Mouse (Mus musculus) liver, embryonic 15.5 days (tissue): ENCODE measurements around the gene Cmtm1. TPM values are rescaled to one million over a fixed set of nuclear protein-coding genes. Genes with fewer than 3 reads are reported as not detected.
"Not testable (repeated sequence)": the region's sequence is repeated elsewhere in the genome, so short reads cannot be mapped to it uniquely, and the experiment has no call there.

Source experiments
- ATAC-seq: fragments of 200-750 bp; cut with Nextera tagmentation; 2 replicates; pipeline ENCODE4 v1.8.0; 2017; ENCODE audit warnings: moderate number of reproducible peaks, mild to moderate bottlenecking, moderate library complexity; ENCODE audit not compliant: insufficient read depth
- H3K27ac ChIP-seq: fragments of 300-500 bp; sonication (generic); replicated peaks from 2 replicates; pipeline ENCODE4 v1.5.1; 2015; ENCODE audit warnings: mild to moderate bottlenecking, inconsistent platforms
- H3K27me3 ChIP-seq: fragments of 300-500 bp; sonication (generic); 2 replicates; pipeline ENCODE4 v1.6.1; 2015; ENCODE audit warnings: mild to moderate bottlenecking, inconsistent platforms
- H3K36me3 ChIP-seq: fragments of 300-500 bp; sonication (generic); replicated peaks from 2 replicates; pipeline ENCODE4 v1.6.1; 2015; ENCODE audit warnings: moderate library complexity, mild to moderate bottlenecking, inconsistent platforms
- H3K4me1 ChIP-seq: fragments of 300-500 bp; sonication (generic); replicated peaks from 2 replicates; pipeline ENCODE4 v1.6.1; 2015; ENCODE audit warnings: inconsistent platforms
- H3K4me2 ChIP-seq: fragments of 300-500 bp; sonication (generic); 2 replicates; pipeline ENCODE4 v1.6.1; 2015; ENCODE audit warnings: moderate library complexity, mild to moderate bottlenecking, inconsistent platforms
- H3K4me3 ChIP-seq: fragments of 300-500 bp; sonication (generic); replicated peaks from 2 replicates; pipeline ENCODE4 v1.5.1; 2015; ENCODE audit warnings: mild to moderate bottlenecking, inconsistent platforms
- H3K9ac ChIP-seq: fragments of 300-500 bp; sonication (generic); 2 replicates; pipeline ENCODE4 v1.6.1; 2015; ENCODE audit warnings: moderate library complexity, mild to moderate bottlenecking, inconsistent platforms
- H3K9me3 ChIP-seq: fragments of 300-500 bp; sonication (generic); replicated peaks from 2 replicates; pipeline ENCODE4 v1.6.1; 2016; ENCODE audit warnings: inconsistent platforms
- WGBS: fragments of 180-500 bp; shearing (Covaris S2); methylation state at CpG from one replicate; pipeline ENCODE4 v1.1.7; 2015; ENCODE audit warnings: mixed read lengths; ENCODE audit not compliant: insufficient replicate concordance; 5-methylcytosine and 5-hydroxymethylcytosine counted together
- polyA plus RNA-seq: library from polyadenylated mRNA; unstranded; fragments of >200 nt; fragmentation: Nextera tagmentation; extraction: Ambion mirVana; gene quantifications from 2 replicates; pipeline ENCODE4 v1.2.1, GENCODE M21; 2015

Cmtm1 gene
- polyA plus RNA-seq, 1 experiment from 2014 or later = not detected

DNA sequence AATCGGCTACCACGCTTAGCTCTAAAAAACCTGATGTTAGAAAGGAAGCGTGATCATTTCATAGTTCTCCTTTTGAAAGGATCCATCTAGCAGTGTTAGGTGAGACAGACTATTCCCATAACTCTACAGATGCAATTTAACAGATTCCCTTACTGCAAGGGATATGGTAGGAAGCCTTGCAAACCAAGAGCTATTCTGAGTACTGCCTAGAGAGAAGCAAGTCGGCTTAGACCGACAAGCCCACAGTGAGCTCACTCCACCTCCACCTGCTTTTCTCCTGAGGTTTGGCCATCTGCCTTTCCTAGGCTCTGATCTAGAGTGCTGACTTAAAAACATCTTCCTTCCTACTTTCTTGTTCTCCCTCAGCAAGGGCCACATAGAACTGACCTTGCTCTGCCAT lies 48.1 kb downstream of the Cmtm1 start:
- H3K27me3 ChIP-seq, H3K9ac ChIP-seq, H3K4me1 ChIP-seq, H3K4me2 ChIP-seq, H3K4me3 ChIP-seq, H3K27ac ChIP-seq, H3K9me3 ChIP-seq, ATAC-seq: not testable (repeated sequence)
- H3K36me3 ChIP-seq = peaks cover 35% of the 10 kb centered on the region
- WGBS = 79% methylated on average over 5 of the region's 5 CpGs

DNA sequence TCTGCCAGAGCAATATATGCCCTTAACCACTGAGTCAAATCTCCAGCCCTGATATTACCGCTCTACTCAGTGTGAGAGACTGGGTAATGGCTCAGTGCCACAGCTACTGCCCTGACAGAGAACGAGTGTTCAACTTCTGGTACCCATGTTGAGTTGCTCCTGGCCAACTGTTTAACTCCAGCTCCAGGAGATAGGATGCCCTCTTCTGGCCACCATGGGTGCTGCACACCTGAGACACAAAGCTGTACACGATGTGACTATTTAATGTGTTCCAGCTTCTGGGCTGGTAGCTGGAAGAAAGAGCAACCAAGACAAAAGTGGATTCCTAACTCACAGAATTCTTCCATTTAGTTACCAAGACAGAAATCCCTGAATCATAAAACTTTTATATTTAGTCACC lies 56.9 kb downstream of the Cmtm1 start:
- peaks cover 8% of the 10 kb centered on the region for H3K36me3 ChIP-seq
- H3K27ac ChIP-seq = no peak overlapping the region
- no peaks in the 10 kb centered on the region for H3K9me3 ChIP-seq
- H3K4me1 ChIP-seq = peaks cover 33% of the 10 kb centered on the region
- H3K27me3 ChIP-seq = no peaks in the 10 kb centered on the region
- ATAC-seq = no peak
- WGBS = 59% methylated on average over 3 of the region's 3 CpGs
- H3K4me3 ChIP-seq = no peak overlapping the region
- no peak overlapping the region for H3K4me2 ChIP-seq
- no peak overlapping the region for H3K9ac ChIP-seq

DNA sequence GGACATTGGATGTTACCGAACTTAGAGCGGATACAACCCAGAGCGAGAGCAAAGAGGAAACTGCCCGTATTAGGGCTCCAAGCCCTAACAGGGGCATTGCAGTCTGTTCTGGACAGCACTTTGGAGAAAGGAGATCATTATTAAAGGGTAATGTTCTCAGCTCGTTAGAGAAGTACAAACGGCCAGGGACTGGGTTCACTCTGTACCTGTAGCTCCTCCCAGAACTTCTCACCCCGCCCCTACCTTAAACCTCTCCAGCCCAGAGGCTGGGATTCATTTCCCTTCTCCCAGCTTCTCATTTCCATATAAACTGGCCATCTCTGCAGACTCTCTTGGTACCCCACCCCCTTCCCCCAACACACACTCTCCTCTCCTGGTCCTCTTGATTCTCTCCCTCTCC lies 58.5 kb downstream of the Cmtm1 start:
- peak overlapping the region; percentile 87 for H3K27ac ChIP-seq

DNA sequence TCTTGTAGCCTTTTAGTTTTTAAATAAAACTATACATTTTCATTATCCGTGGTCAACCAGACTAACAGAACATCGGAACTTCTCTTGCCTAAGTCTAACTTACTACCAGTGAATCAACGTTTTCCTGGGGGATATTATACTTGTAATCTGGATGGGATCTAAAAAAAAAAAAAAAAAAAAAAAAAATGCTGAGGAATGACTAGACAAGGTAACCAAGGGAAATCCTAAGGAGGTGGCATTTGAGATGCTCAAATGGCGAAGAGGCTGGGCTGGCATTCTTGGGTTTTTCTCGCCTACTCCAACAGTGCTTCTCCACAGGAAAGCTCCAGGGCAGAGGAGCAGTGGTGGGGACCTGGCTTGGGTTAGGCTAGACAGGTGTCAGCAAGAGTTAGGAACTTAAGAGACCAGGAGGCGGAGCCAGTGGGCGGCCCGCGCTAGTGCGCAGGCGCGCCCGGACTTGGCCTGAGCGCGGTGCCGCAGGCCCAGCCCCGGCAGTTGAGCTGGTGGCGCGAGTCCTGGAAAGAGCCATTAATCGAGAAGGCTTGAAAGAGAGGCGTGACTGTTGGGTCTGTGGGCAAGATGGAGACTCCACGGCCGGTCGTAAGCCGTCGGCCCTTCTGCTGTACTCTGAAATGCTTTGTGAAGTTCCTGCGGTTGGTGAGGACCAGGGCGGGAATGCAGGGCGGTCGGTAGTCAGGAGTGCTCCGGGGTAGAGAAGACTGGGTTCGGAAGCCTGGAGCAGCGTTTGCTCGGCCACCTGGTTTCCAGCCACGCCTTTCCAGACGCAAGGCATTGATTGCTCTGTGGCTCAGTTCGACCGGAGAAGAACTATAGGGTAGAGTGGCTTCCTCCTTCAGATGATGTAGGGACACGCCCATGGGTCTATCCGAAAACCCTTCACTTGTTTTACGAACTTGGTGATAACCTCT lies 59.2 kb downstream of the Cmtm1 start, which contains the start of gene Cklf:
TSS of gene Cklf (plus strand) at position 423 of the 929 bp plus-strand sequence.
- no peaks in the 10 kb centered on the region for H3K27me3 ChIP-seq
- peak; percentile 83 for ATAC-seq
- H3K27ac ChIP-seq = peak within 1 kb of the TSS; percentile 87
- H3K9ac ChIP-seq = peak within 1 kb of the TSS; percentile 79
- H3K4me2 ChIP-seq = peak within 1 kb of the TSS; percentile 91
- no peaks in the 10 kb centered on the region for H3K36me3 ChIP-seq
- peaks cover 48% of the 10 kb centered on the region for H3K4me1 ChIP-seq
- WGBS = 4% methylated on average over 41 of the region's 41 CpGs
- no peaks in the 10 kb centered on the region for H3K9me3 ChIP-seq
- H3K4me3 ChIP-seq = peak within 1 kb of the TSS; percentile 79

More for the DNA sequence above, 58.5 kb downstream of the Cmtm1 start:
- Histone ChIP-seq H3K4me1 (peaks cover 48% of the 10 kb centered on the region), H3K9ac (peak overlapping the region; percentile 79), H3K9me3 (no peaks in the 10 kb centered on the region), H3K36me3 (no peaks in the 10 kb centered on the region), H3K4me2 (peak overlapping the region; percentile 91), H3K4me3 (peak overlapping the region; percentile 79), H3K27me3 (no peaks in the 10 kb centered on the region)
- WGBS = under 1% methylated on average over 7 of the region's 7 CpGs
- no peak for ATAC-seq

DNA sequence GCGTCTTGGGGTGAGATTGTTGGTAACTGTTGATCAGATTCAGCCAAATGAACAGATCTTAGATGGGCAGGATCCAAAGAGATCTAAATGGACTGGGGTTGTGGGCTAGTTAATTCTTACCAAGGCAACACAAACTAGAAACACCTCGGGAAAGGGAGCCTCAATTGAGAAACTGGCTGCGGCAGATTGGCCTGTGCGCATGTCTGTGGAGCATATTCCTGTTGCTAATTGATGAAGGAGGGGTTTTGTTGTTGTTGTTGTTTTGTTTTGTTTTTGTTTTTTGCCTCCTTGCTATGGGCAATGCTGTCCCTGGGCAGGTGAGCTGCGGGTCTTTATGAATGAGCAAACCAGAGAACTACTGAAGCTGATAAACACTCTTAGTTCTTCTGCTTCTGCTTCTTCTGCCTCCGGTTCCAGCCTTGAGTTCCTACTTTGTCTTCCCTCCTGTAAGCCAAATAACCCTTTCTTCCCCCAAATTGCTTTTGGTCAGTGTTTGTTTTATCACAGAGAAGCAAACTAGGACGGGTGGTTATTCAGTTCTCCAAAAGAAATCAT lies 60.4 kb downstream of the Cmtm1 start:
- H3K9me3 ChIP-seq = no peaks in the 10 kb centered on the region
- H3K36me3 ChIP-seq = no peaks in the 10 kb centered on the region
- H3K4me1 ChIP-seq = peaks cover 45% of the 10 kb centered on the region
- no peak overlapping the region for H3K27ac ChIP-seq
- H3K4me3 ChIP-seq = no peak overlapping the region
- 64% methylated on average over 7 of the region's 7 CpGs for WGBS
- no peak for ATAC-seq
- no peaks in the 10 kb centered on the region for H3K27me3 ChIP-seq
- no peak overlapping the region for H3K9ac ChIP-seq
- H3K4me2 ChIP-seq = no peak overlapping the region

DNA sequence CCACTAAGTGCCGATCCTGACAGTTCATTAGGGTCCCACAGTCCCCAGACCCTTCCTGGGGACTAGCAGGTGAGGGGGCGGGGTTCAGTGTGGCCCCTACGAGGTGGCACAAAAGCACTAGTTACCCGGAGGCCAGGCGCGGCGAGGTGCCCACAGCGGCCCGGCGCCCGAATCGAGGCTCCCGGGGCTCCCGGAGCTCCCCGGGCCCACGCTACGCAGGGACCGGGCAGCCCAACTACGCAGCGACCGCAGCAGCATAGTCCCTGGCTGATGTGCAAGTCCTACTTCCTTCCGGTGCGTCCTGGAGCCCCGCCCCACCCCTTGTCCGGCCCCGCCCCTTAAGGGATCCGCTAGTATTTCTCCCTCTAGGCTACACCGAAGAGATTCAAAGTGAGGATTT lies 61.7 kb downstream of the Cmtm1 start, which contains the start of gene Tk2:
TSS of gene Tk2 (minus strand) at position 283 of the 400 bp plus-strand sequence.
- peak; percentile 75 for ATAC-seq
- WGBS = under 1% methylated on average over 28 of the region's 28 CpGs

DNA sequence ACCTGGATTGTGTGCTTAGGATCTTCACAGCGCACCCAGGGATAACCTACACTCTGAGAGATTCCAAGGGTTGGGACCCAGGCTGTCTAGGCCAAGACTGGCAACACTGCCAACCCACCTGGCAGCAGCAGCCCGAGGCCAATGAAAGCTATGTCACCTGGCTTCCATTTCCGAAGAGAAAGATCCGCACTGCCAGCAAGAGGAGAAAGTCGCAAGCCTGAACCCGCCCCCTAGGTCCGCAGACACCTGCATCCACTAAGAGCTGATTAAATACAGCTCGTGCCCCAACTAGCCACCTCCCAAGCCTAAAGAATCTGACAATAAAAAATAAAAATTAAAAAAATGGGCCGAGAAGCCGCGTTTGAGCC lies 62.1 kb downstream of the Cmtm1 start:
- 0 out of 2 replicates have a peak, but pooled peaks have one; percentile 29 for ATAC-seq
- Histone ChIP-seq H3K27ac (peak overlapping the region; percentile 72), H3K9me3 (no peaks in the 10 kb centered on the region), H3K4me1 (peaks cover 45% of the 10 kb centered on the region), H3K9ac (peak overlapping the region; percentile 84), H3K27me3 (no peaks in the 10 kb centered on the region), H3K4me2 (peak overlapping the region; percentile 93), H3K36me3 (no peaks in the 10 kb centered on the region), H3K4me3 (peak overlapping the region; percentile 89)
- WGBS = 2% methylated on average over 11 of the region's 11 CpGs

More for the DNA sequence above, 61.7 kb downstream of the Cmtm1 start, which contains the start of gene Tk2:
- Histone ChIP-seq H3K4me3 (peak within 1 kb of the TSS; percentile 89), H3K9me3 (no peaks in the 10 kb centered on the region), H3K27me3 (no peaks in the 10 kb centered on the region), H3K9ac (peak within 1 kb of the TSS; percentile 84), H3K27ac (peak within 1 kb of the TSS; percentile 72), H3K36me3 (no peaks in the 10 kb centered on the region), H3K4me2 (peak within 1 kb of the TSS; percentile 93), H3K4me1 (peaks cover 45% of the 10 kb centered on the region)

DNA sequence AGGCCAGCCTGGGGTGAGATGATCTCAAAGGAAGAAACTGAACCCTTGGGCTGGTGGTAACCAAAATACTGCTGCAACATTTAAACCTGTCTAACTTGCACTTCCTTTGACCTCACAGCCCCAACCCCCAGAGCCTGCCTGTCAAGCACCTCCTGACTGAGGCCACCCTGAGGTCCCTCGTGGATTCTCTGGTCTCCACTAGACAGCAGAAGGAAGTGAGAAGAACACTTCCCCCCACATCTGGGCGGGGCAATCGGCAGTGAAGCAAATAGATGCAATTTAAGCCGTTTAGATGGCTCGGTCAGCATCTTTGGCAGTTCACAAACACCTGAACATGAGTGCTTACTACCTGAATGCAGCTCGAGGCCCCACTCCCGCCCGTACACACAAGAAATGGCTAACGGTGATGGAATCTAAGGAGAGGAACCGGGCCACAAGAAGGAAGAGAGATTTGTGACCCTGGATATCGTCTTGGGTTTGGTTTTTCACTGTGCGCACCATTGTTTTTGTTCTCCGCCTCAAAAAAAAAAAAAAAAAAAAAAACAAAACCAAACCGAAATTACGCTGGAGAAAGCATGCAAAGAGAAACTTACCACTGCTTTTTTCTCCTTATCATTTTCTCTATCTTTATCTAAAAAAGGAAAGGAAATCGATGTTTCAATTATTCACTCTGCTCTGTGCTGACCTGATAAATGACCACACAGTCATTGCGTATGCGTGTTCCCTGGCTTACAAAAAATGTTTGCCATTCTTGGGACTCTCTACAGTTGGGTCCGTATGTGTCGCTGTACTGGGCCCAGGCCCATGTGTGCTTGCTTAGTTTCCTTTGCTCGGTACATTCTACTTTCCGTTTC lies 62.7 kb downstream of the Cmtm1 start:
- WGBS = 29% methylated on average over 22 of the region's 22 CpGs
- Histone ChIP-seq H3K4me1 (peaks cover 50% of the 10 kb centered on the region), H3K27me3 (no peaks in the 10 kb centered on the region), H3K9ac (peak overlapping the region; percentile 84), H3K27ac (peak overlapping the region; percentile 72), H3K9me3 (no peaks in the 10 kb centered on the region), H3K4me2 (peak overlapping the region; percentile 93), H3K4me3 (peak overlapping the region; percentile 89), H3K36me3 (no peaks in the 10 kb centered on the region)
- no peak for ATAC-seq

DNA sequence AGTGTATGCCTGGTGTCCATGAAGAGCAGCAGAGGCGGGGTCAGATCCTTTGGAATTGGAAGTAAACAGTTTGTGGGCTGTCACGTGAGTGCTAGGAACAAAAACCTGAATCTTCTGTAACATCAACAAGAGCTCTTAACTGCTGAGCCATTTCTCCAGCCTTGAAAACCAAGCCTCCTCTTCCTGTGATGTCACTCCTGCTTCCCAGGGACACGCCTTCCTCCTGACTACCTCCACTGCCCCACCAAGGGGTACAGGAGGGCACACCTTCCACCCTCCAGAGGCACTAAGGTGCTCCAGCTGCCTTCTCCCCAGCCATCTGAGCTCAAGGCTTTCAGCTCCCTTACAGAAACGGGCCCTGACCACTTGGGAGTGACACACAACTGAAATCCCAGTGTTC lies 63.3 kb downstream of the Cmtm1 start:
- Histone ChIP-seq H3K36me3 (no peaks in the 10 kb centered on the region), H3K9me3 (no peaks in the 10 kb centered on the region), H3K4me1 (peaks cover 51% of the 10 kb centered on the region), H3K9ac (no peak overlapping the region), H3K4me2 (0 out of 2 replicates have a peak overlapping the region, but pooled peaks have one; percentile 93), H3K27me3 (no peaks in the 10 kb centered on the region), H3K27ac (peak overlapping the region; percentile 39; the same call in 1 of the 2 replicates), H3K4me3 (no peak overlapping the region)
- ATAC-seq = no peak
- WGBS = 60% methylated on average over 4 of the region's 4 CpGs
